Mouse (Mus musculus) heart, postnatal 36 days (tissue): Measurements from ENCODE around the gene Nup133. TPM values are rescaled to one million over a fixed set of nuclear protein-coding genes. Genes with fewer than 3 reads are reported as not detected.

Source experiments
- DNase-seq, 2 experiments: peaks; one replicate each; pipeline ENCODE4 v3.0.0; 2021 to 2022
- intact Hi-C: fragments of 180-260 bp; cut with DNase I; formaldehyde crosslinking; loops from one replicate; pipeline ENCODE4 v1.15.1; 2025
- total RNA-seq, 2 experiments: library from RNA; stranded (reverse); gene quantifications; 2 replicates each; pipeline ENCODE4 v1.2.3; 2021

The Nup133 gene
- total RNA-seq, 2 experiments from 2014 or later, result 11.2 TPM

GRCm38 (mm10) chr8:123891883-123892585 lies 57.0 kb downstream of the Nup133 start:
- intact Hi-C loops, result no loop called here
- no peak for DNase-seq

DNA sequence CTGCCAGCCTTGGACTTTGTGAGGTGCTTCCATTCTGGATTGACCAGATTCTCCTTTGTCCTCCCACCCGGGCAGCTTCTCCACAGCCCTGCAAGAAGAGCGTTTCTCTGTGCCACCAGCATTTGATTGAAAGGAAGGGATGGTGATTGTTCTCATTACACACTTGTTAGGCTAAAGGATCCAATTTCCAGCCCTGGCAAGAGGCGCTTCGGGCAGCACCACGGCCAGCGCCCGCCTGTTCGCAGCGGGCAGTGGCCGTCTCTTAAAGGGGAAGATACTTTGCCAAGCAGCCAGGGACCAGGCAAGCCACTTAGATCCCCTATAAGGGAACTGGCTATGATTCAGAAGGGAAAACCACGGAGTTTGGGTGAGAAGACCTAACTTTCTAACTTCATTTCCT lies 57.8 kb downstream of the Nup133 start:
- intact Hi-C loops, result no loop called here

DNA sequence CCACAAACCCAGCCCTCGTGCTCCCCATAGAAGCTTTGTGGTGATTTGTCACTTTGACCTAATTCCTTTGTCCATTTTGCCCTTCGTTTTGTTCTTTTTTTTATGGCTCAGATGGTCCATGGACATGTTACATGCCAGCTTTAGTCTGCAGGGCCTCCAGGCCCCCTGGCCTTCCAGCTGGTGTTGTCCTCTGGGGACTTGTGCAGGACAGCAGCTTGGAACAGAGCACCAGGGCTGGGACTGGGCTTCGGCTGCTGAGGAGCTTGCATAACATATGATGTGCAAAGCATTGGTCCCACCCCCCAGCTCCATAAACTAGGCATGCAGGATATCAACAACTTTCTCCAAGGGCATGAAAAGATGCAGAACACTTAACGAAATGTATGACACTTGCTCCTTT lies 59.3 kb downstream of the Nup133 start:
- DNase-seq, result no peak
- intact Hi-C loops, result no loop called here

More for the DNA sequence above, 57.8 kb downstream of the Nup133 start:
- peak; percentile 29 to 41 for DNase-seq

DNA sequence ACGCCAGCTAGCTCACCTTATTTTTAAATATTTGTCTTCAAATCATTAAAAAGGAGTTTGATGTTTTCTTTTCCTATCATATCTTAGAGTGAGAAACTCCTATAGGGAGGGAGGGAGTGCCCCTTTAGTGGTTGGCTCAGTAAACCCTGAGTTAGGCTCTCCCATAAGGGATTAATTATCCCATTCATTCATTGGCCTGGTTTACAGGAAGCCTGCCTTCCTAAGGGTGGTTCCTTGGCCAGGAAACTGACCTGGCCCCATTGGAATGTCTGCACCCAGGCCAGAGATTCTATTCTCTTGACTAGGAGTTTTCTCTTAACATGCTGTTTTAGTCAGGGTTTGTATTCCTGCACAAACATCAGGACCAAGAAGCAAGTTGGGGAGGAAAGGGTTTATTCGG lies 61.1 kb downstream of the Nup133 start:
- no peak for DNase-seq
- intact Hi-C loops, result no loop called here

DNA sequence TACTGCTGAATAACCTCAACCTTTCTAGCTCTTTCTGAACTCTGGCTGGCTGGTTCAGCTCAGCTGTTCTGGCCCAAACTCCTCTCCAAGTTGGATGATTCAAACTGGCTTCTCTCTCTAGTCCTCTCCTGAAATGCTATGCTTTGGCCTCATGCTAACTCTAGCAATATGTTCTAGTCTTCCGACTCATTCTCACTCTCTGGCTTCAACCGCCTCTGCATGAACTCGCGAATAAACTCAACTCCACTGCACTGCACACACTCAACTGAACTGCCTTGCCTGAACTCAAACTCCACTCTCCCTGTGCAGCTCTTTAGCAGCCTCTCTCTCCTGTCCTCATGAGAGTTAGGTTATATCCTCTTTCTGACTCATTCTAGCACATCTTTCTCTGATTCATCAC lies 61.9 kb downstream of the Nup133 start:
- intact Hi-C loops, result no loop called here
- DNase-seq, result no peak

DNA sequence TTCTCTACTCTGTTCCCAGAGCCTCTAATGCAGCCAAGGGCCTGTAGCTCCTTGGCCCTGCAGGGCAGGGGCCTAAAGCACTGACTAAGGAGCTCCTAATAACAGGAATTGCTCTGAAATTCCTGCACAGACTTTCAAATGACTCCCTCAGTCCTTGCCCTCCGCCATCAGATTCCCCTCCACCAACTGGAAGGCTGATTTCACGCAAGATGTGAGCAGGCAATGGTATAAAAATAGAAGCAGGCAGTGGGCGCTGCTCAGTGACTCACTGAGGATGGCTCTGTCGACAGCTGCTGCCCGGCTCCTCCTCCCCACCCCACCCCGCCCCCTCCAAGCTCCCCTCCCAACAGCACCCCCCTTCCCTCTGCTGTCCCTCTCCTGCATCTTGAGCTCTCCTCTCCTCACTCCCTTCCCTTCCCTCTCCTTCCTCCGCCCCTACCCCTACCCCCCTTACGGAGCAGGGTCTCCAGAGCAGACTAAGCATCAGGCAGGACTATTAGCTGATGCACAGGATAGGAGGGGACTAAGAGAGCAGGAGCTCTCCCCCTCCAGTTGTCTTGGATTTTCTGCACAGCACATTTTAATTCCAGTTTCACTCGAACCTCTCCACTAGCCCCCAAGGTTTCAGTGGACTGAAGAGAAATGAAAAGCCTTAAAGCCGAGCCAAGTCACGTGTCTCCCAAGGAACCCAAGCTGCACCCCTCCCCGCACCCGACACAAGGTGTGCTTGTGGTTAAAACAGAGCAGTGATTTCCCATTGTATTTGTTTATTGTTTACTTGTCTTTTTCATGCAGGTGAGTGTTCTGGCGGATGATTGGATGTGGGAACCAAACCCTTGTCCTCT lies 64.1 kb downstream of the Nup133 start:
- intact Hi-C loops, result no loop called here
- no peak for DNase-seq

- intact Hi-C loops, result no loop called here
- DNase-seq, result no peak
These were observed 66.0 kb downstream of the Nup133 start for GRCm38 (mm10) chr8:123883094-123883493.

DNA sequence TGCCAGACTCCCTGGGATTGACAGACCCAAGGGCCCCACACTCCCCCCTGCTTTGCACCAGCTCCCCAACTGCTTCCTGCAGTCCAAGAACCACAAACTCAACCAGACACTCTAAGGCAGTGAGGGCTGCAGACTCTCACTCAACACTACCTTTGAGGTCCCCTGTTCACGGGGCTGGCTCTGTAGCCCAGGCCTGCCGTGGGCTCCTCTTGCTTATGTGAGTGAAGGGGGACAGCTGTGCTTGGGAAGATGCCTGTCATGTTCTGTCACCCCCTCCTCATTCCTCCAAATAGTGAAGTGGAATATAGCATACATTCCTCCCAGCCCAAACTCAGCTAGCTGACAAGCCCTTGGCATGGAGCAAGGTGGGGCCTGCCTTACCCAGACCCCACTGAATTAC lies 66.7 kb downstream of the Nup133 start:
- intact Hi-C loops, result no loop called here
- no peak for DNase-seq

GRCm38 (mm10) chr8:123880821-123881350 lies 68.2 kb downstream of the Nup133 start:
- intact Hi-C loops, result no loop called here
- DNase-seq, result no peak

GRCm38 (mm10) chr8:123880271-123880670 lies 68.8 kb downstream of the Nup133 start:
- intact Hi-C loops, result no loop called here
- no peak for DNase-seq

- intact Hi-C loops, result no loop called here
- no peak for DNase-seq
These were observed 71.2 kb downstream of the Nup133 start for GRCm38 (mm10) chr8:123877865-123878264.

DNA sequence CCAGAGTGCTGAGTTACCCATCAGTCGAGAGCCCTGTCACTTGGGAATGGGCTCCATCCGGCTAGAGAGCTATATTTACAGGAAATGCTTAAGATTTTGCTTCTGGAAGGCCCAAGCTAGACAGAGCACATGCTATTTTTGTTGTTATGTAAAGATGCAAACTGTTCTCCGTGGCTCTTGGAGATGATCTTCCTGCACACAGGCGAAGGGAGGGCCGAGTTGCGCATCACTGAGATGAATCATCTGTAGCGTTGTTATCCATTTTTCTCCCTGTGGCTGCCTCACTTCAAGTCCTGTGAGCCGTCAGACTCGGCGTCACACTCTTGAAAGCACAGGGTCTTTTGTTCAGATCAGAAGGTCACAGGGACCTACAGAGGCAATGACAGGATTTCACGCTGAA lies 74.7 kb downstream of the Nup133 start:
- intact Hi-C loops, result no loop called here
- no peak for DNase-seq

GRCm38 (mm10) chr8:123873364-123873763 lies 75.7 kb downstream of the Nup133 start:
- intact Hi-C loops, result no loop called here
- DNase-seq, result no peak

GRCm38 (mm10) chr8:123872048-123872447 lies 77.0 kb downstream of the Nup133 start:
- intact Hi-C loops, result no loop called here
- peak in 1 of 2 experiments; percentile 24 for DNase-seq

DNA sequence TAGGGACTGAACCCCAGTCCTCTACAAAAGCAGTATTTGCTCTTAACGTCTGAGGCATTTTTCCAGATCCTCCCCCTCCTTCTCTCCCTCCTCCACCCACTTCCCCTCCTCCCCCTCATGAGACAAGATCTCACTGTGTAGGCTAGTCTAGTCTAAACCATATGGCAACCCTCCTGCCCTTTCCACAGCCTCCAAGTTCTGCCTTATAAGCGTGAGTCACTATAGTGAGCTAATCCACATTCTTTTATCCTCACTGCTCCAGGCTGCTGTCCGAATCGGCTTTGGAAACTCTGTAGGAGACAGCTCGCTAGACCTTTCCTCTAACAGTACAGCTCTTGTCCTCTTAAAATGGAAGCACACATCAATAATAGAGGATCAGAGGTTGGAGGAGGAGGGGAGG lies 82.1 kb downstream of the Nup133 start:
- intact Hi-C loops, result no loop called here
- DNase-seq, result no peak

DNA sequence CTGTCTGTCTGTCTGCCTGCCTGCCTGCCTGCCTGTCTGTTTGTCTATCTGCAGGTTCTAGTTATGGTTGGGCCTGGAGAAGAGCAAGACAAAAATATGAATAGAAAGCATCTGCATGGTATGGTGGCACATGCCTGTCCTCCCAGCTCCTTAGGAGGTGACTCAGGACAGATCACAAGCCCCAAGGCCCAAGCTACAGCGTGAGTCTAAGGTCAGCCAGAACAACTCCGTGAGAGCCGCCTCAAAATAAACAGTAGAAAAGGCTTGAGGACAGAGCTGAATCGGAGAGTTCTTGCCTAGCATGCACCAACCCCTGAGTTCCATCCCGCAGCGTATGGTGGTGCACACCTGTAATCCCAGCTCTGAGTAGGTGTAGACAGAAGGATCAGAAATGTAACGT lies 83.3 kb downstream of the Nup133 start:
- no peak for DNase-seq
- intact Hi-C loops, result no loop called here

DNA sequence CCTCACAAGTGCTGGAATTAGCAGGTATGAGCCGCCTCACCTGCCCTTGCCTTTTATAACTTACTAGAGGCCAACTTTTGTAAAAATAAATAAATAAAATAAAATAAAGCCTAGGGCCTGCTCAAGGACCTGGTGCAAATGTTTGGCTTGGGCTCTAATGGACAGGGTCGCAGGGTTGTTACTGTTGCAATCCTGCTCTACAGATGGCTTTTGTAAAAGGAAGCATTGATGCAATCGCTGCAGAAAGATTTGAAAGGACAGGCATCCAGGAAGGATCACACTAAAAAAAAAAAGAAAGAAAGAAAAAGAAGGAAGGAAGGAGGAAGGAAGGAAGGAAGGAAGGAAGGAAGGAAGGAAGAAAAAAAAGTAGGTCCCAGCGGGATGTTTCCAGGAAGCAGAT lies 88.7 kb downstream of the Nup133 start:
- no peak for DNase-seq

DNA sequence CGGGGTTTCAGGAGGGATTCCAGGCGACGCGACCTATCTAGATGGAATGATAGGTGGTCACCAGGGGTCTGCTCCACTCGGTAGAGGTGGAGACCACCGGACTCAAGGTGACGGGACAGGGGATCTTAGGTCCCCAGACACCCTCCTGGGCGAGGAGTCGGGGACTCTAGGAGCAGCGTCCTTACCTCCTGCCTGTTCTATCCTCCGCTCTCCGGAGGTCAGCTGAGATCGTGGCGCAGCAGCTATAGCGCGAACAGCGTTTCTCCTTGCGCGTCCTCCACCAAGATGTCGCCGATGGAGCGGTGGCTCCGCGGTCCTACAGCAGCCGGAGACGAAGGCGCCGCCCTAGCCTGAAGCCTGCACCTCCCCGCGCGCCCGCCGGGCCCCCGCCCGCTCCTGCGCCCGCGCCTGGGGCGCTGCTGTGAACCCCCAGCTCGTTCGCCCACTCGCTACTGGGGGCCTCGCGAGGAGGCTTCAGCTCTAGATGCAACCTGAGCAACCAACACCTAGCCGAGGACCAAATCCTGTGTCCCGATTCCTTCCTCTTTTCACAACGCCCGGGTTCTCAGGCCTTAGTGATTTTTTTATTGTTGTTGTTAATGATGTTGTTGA lies 89.3 kb downstream of the Nup133 start, which contains the start of gene Ccsap:
Gene Ccsap, minus strand, starts transcription at position 562 of the 612 bp plus-strand sequence.
- peak; percentile 47 to 62 for DNase-seq
- intact Hi-C loops, result no loop called here

More for the DNA sequence above, 88.7 kb downstream of the Nup133 start:
- intact Hi-C loops, result no loop called here

GRCm38 (mm10) chr8:123858941-123859647 lies 90.0 kb downstream of the Nup133 start:
- intact Hi-C loops, result no loop called here
- DNase-seq, result peak; percentile 91

DNA sequence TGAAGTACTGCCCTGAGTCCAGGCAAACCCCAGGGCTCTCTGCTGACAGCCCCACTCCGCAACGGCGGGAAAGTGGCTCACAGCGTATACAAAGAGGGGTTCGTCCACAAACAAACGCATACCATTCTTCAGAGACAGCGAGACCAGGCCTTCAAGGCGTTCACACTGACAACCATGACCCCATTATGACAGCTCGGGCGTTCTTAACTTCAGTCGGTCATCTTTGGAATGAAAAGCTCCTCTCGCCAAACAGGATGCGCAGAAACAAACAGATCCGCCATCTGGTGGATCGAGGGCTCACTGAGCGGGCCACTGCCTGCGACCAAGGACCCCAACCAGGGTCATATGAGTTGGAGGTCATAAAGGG lies 90.5 kb downstream of the Nup133 start:
- DNase-seq, result peak in 1 of 2 experiments; percentile 11
- intact Hi-C loops, result no loop called here

DNA sequence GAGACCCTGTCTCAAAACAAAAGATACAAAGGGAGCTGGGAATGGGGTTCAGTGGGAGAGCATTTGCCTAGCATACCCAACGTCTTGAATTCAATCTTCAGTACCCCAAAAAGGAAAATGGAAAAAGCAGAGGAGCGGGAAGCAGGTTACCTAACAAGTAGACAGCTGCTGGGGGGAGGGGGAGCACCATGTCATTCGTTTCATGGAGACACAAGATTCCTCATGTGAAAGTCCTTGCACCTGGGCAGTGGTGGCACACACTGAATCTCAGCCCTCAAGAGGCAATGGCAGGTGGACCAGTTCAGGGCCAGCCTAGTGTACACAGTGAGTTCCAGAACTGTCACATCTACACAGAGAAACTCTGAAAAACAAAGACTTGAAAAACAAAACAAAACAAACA lies 91.7 kb downstream of the Nup133 start:
- intact Hi-C loops, result no loop called here
- no peak for DNase-seq
